Mouse (Mus musculus) naive thymus-derived CD4-positive, alpha-beta T cell, adult 2 months (primary cell): ENCODE results near the gene Nf2.
"Not testable (repeated sequence)": the region's sequence is repeated elsewhere in the genome, so short reads cannot be mapped to it uniquely, and the experiment has no call there.

Source experiments
- DNase-seq: peaks from one replicate; pipeline ENCODE4 v3.0.0-alpha.2; 2011; ENCODE audit warnings: low read depth

Nf2 gene

DNA sequence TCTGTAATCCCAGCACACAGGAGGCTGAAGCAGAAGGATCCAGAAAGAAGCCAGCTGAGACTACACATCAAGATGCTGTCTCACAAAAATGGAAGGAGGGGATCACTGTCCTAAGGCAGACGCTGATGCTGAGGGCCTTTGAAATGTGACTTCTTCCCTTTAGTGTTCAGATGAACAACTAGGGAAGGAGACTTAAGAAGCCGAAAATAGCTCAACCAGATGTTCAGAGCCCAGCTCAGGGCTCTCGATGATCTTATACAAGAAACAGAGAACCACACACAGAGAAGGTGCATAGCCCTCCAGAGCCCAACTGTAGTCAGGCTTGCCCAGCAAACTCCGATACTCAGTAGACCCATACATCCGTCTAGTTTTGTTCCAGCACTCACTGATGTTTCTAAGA, 12.0 kb downstream of the Nf2 start:
- DNase-seq, result no peak

DNA sequence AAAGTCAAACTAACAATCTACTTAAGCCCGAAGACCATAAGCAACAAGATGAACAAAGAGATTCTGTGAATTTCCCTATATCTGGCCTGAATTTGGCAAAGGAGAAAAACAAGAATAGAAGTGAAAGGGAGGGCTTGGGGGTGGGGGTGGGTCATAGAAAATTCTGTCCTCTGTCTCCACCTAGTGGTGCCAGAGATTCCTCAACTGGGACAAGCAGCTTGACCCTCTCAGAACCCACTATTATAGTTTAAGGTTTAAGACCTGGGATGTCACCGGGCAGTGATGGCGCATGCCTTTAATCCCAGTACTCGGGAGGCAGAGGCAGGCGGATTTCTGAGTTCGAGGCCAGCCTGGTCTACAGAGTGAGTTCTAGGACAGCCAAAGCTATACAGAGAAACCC, 12.6 kb downstream of the Nf2 start:
- DNase-seq, result peak; percentile 74

DNA sequence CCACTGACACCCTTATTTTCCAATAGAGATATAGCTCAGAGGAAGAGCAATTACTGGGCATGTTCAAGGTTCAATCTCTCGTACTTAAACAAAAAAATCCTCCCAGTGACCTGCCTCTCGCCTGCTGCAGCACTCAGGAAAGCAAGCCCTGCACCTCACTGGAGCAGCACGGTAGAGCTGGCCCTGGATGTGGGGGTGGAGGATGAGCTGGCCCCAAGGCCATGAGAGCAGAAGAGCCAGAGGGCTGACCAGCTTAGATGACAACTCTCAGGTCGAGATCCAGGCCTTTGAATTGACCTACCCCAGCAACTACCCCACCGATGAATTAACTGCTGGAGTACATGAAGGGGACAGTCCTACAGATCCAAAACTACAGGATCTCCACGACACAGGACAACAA, 13.9 kb downstream of the Nf2 start:
- no peak for DNase-seq

DNA sequence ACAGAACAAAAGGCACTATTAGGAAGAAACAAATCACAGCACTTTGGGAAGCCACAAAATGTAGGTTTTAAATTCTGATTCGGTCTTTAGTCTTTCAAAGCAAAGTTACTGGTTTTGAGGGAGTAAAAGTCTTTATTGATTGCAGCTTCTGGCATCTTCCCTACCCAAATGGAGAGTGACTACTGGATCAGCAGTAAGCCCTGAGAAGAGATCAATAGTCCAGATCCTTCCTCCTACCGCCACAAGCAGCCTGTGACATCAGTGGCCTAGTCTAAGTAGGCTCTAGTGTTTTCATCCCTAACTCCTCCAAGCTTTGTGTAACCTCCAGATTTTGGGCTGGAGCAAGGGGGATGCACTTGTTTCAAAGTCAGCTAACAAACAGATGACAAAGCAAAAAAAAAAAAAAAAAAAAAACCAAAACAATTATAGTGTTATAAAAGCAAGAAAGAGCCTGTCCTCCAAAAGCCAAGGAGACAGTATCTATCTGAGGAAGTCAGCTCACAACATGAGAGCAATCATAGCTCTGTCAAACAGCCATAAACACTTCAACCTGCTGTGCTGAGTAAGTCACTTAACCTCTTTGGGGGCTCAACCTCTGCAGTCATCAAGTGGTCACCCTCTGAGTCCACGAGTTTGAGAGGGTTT, 15.9 kb downstream of the Nf2 start:
- DNase-seq, result no peak

DNA sequence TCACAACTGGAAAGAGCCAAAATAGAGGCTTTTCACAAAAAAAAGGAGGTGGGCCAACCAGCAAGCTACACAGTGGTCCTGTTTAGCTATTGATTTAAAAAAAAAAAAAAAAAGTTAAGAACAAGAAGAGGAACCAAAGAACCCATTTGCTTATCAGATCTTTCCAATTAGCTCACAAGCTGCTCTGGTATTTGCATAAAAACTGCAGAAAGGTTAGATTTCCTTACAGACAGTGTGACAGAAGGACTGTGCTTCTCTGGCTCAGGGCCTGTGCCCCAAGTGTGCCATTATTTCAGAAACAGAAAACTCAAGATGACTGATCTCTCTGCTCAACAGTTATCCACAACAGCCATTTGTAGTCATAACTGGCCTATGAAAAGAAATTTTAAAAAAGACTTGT, 18.3 kb downstream of the Nf2 start:
- no peak for DNase-seq

DNA sequence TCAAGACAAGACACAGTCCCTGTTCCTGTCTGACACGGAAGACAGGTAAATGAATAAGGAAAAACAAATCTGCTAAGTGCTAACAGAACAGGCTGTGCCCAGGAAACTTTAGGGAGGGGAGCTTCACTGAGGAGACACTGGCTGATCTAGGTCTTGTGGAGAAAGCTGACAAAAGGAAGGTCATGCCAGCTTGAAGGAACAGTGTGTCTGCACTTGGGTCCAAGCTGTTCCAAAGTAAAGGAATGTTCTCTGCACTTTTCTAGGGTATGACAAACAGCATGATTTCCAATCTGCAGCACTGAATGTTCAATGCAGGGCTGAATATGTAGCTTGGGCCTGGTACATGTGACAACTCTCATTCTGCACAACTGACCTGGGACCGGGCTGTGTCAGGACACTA, 21.4 kb downstream of the Nf2 start:
- no peak for DNase-seq

DNA sequence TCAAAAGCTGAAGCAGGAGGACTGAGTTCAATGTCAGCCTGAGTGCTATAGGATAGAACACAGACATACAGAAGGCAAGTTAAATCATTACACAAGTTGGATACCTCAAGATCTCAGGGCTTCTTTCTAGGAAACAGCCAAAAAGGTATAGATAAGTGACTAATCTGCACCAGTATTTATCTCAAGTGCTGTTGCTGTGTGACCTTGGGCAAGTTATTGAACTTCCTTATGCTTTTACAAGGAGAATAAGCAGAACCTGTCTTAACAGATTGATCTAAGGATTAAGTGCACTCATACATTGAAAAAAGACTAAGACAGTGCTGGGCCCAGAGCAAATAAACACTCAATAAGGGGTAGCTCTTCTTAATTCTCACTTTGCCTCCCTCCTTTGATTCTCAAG, 22.0 kb downstream of the Nf2 start:
- DNase-seq, result no peak

DNA sequence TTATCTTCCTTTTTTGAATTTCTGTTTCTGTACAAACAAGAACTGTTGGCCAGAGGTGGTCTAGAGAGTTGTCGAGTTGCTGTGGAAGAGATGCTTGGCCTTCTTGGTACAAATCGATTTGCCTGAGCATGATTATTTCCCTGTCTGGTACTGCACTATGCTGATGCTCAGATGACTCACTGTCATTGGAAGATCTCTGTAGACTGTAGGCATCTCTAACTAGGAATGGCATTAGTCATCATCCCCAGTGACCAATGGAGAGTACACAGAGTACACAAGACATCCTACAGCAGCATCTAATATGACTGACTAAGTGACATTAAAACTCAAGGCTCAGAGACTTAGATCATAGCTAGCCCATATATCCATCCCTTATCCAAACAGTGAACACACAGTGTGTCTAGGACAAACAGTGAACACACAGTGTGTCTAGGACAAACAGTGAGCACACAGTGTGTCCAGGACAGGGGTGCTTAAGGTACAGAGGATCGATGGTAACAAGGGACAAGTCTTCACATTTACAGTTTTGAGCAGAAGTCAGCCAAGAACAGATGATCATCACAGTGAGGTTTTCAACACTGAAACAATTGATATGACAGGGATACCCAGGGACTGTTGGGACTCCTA, 23.1 kb downstream of the Nf2 start:
- DNase-seq, result no peak

DNA sequence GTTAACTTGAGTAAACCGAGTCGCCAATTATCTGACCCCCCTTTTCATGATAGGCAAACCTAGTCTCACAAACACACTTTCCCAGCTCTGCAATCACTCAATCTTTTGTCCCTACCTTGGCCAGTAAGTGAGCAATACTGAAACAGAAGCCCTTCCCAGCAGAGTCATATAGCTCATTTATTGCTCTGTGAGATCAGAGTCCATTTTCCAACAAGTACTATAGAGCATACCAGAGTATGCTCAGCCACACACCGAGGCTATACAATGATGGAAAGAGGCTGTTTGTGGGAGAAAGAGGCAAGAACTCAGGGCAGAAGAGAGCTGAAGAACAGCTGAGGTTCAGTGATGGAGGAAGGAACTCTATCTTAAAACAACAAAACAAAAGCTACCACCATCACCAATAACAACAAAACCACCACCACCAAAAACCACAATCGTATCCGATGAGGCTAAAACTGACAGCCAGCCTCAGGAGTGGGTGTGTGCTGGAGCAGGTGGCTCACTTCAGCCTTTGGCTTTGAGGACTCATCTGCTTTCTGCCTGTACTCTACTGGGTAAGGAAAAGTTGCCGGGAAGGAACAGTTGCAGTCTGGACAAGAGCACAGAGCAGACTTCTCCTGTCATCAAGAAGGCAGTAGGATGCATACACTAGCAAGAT, 25.6 kb downstream of the Nf2 start:
- peak; percentile 34 for DNase-seq

DNA sequence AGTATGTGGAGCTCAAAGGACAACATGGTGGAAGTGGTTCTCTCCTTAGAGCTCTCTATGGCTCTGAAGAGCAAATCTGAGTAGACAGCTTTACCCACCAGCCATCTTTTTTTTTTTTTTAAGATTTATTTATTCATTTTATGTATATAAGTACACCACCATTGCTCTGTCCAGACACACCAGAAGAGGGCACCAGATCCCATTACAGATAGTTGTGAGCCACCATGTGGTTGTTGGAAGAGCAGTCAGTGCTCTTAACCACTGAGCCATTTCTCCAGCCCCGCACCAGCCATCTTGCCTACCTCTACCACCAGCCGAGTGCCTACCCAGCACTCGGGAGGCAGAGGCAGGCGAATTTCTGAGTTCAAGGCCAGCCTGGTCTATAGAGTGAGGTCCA, 26.9 kb downstream of the Nf2 start:
- DNase-seq, result not testable (repeated sequence)

DNA sequence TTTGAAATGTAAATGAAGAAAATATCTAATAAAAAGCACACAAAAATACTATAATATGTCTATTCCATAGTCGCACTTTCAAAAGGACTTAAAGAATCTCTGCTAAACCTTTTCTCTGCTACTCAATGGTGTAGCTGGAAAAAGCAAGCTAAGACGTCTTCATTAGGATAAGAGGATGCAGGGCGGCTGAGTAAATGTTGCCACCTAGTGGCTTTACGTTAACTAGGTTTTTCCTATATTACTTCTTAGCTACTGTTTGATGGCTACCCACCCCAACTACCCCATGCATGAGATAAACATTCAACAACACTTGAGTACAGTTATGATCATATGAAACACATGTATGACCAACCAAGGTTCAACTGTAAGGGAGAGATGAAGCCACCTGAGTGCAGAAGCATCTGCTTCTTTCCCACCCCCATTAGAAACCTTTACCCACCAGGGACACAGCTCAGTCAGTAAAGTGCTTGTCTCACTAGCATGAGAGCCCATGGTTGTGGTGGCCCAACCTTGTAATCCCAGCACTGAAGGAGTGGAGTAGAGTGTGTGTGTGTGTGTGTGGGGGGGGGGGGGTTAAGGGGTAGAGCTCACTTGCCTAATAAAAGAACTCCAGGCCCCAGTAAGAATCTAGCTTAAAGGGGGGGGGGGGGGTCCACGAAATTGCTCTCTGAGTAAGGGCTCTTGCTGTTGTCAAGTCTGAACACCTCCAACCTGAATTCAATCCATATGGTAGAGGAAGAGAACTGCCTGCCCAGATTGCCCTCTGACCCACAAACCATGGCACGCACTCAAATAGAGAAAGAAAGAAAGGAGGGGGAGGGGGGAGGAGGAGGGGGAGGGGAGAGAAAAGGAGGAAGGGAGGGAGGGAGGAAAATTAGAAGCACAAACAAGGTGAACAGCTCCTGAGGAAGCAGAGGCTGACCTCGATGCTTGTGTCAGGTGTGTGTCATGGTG, 27.6 kb downstream of the Nf2 start:
- DNase-seq, result peak; percentile 61

DNA sequence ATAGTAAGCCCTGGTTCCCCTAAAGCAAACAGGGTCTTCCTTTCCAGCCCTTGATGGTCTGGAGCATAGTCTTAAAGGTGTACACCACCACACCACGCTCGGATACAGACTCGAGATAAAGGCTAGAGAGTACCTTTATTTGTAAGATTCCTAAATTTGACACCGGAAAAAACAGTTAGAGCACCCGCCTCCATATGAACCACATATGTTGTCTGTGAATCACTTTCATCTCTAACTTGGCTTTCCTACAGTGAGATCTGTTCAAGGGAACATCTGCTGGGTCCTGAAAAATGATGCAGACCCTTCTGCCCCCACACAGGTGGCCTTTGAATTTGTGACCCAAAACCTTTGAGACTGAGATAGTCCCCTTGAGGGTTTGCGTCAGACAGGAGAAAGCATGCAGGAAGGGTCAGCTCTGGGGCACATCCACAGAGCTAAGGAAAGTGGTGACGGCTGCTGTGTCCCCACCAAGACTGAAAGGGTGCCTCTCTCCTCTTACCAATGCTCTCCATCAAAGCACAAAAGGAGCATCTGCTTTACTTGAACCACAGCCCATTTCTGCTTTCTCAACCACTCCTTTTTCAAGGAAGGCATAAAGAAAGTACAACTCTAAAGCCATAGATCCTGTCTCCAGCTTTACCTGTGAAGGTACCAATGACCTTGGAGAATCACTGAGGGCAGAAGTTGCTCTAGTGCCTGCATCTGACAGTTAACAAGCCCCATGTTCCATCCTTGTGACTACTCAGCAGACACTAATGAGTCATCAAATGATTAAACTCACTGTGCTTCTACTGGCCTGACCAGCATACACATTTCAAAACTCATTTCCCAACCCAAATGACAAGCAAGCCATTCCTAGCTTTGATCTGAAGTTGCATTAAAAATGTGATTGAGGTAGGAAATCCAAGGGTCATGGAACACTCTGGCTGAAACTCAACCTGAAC, 34.6 kb downstream of the Nf2 start:
- DNase-seq, result no peak

DNA sequence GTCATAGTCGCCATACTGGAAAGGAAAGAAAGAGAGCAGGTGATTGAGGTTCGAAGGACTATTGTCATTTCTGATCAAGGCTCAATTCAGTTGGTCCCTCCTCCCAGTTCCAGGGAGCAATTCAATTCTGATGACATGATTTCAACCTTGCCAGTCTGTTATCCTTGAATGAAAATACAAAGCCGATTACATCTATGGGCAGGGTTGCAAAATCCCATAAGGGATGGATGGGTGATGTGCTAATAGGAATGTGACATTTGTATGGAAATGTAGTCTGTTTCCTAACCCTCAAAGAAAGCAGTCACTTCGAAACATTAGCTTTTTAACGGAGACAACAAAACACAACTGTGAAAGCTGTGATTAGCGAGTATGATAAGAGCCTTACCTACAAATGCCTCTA, 41.0 kb downstream of the Nf2 start:
- no peak for DNase-seq

DNA sequence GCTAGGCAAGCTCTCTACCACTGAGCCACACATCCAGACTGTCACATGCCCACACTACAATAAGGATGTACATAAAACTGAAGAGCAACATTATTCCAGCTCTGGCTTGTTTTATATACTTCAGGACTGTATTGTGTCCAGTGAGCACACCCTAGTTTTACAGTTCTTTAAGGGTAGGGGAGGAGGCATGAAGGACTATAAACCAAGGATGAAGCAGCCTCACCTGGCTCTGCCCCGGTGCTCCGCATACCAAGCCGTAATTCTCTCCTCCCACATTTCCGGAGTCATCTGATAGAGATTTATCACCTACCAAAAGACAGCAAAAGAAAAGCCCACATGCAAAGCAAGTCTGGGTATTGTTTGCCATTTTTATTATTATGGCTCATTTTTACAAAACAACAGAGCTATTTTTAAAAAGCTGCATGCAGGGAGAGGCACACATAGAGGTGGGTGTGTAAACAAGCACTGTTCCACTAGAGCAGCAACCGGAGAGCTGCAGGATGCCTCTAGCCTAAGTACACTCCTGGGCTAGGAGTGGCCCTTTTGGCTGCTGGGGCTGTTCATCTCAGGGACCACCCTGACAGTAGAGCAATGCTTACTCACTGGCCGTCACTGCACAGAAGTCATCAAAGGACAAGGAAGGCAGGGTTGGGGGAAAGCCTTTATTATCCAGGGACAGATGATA, 43.2 kb downstream of the Nf2 start:
- DNase-seq, result no peak

DNA sequence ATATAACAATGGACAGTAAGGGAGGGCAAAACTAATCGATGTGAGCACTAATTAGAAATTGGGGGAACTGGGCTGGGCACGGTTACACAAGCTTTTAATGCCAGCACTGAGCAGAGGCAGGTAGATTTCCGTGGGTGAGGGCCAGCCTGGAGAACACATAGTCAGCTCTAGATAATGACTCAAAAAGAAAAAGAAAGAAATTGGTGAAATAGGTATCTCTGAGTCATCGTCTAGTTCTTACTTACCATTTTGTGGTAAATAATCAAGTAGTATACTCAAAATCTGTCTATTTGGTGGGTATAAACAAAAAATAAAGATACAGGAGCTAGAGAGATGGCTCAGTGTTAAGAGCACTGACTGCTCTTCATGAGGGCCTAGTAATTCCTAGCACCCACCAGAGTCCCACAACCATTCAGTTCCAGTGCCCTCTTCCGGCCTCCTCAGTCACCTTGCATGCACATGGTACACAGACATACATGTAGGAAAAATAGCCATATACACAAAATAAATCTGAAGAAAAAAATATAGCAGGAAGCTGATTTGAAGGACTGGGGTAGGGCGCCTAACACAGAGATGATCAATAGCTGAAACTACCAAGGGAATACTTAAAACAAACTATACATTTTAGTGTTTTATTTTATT, 44.3 kb downstream of the Nf2 start:
- no peak for DNase-seq

DNA sequence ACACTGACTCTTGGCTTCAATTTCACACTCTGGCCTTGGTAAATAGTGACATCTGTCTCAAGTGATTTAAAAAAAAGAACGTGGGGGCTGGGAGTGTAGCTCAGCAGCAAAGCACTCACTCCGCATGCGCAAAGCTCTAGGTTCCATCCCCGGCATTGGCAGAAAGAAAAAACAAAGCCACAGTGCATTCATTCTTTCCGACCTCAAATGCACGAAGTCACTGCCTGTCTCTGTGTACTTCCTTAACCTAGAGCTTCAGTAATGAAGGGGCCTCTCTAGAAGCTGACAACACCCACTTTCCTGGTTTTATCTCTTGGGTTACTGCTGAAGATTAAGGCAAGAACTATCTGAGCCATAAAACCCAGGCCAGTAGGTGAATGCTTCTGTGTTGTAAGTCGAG, 45.4 kb downstream of the Nf2 start:
- DNase-seq, result peak; percentile 82

DNA sequence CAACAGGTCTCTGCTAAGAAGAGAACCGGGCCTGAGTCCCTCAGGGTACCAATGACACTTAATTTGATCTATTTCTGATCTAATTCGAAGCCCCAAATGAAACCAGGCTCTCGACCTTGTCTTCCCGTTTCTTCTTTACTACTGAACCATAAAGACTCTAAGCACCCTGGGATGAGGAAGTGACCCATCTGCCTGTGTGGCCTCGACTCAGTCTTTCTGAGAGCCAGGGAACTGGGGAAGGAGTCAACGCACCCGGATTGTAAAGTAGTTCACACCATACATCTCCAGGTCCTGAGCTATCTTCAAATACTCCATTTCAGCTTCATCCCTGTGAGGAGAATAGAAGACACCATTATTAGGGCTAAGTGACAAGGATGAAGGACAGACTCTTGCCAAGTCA, 45.9 kb downstream of the Nf2 start:
- DNase-seq, result no peak

DNA sequence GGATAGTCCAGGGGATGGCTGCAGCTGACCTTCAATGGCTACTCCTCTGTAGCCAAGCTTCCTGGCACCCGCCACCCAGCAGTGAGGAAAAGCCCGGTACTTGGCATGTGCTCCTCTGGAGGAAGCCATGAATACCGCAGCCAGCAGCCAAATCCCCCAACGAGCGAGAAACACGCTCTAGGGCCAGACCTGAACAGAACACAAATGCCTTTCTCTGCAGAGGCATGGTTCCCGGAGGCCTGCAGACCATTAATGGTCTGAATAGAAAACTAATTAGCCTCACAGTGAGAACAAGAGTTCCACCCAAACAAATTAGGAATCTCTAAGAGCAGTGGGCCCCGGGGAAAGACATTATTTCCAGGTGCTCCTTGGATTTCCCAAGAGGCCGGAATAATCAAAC, 46.3 kb downstream of the Nf2 start:
- DNase-seq, result no peak

DNA sequence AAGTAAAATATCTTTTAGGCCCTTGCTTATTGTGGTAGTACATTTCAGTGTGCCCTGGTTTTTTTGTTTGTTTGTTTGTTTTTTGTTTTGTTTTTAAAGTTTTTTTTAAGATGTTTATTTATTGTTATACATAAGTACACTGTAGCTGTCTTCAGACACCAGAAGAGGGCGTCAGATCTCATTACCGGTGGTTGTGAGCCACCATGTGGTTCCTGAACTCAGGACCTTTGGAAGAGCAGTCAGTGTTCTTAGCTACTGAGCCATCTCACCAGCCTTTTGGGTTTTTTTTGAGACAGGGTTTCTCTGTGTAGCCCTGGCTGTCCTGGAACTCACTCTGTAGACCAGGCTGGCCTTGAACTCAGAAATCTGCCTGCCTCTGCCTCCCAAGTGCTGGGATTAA, 46.9 kb downstream of the Nf2 start:
- DNase-seq, result not testable (repeated sequence)

DNA sequence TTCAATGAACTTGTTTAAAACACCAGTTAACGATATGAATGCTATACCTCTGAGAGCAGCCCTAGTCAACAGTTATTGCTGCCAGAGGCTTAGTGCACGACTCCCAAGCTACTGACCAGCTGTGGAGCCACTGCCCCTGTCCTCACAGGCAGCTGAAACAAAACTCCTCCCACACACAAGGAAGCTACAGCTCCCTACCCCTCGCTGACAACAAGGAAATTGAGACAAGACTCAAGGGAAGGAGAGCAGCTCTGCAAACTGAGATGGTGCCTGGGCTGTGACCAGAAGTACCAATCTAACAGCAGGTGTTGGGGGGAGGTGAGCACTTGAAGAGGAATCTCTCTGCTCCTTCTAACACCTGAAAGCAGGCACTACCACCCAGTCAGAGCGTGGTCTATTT, 48.7 kb downstream of the Nf2 start:
- DNase-seq, result no peak
